Mouse (Mus musculus) heart, embryonic 15.5 days (tissue): ENCODE data around the gene Cd72. TPM values are rescaled to one million over a fixed set of nuclear protein-coding genes. Genes with fewer than 3 reads are reported as not detected.

Experiments
- ATAC-seq: fragments of 200-750 bp; cut with Nextera tagmentation; replicated peaks from 2 replicates; pipeline ENCODE4 v1.8.0; 2017; ENCODE audit warnings: low read depth, moderate TSS enrichment; ENCODE audit not compliant: insufficient number of reproducible peaks, insufficient read depth, low FRiP score
- H3K27ac ChIP-seq: fragments of 300-500 bp; sonication (generic); 2 replicates; pipeline ENCODE4 v1.5.1; 2015; ENCODE audit warnings: mild to moderate bottlenecking, inconsistent platforms
- H3K27me3 ChIP-seq: fragments of 300-500 bp; sonication (generic); 2 replicates; pipeline ENCODE4 v1.6.1; 2015; ENCODE audit warnings: inconsistent platforms
- H3K36me3 ChIP-seq: fragments of 300-500 bp; sonication (generic); 2 replicates; pipeline ENCODE4 v1.6.1; 2015; ENCODE audit warnings: mild to moderate bottlenecking, inconsistent platforms
- H3K4me1 ChIP-seq: fragments of 300-500 bp; sonication (generic); replicated peaks from 2 replicates; pipeline ENCODE4 v1.6.1; 2015; ENCODE audit warnings: inconsistent platforms
- H3K4me2 ChIP-seq: fragments of 300-500 bp; sonication (generic); 2 replicates; pipeline ENCODE4 v1.6.1; 2015; ENCODE audit warnings: inconsistent platforms, mild to moderate bottlenecking, moderate library complexity
- H3K4me3 ChIP-seq: fragments of 300-500 bp; sonication (generic); 2 replicates; pipeline ENCODE4 v1.5.1; 2015; ENCODE audit warnings: mild to moderate bottlenecking, inconsistent platforms
- H3K9ac ChIP-seq: fragments of 300-500 bp; sonication (generic); 2 replicates; pipeline ENCODE4 v1.6.1; 2015; ENCODE audit warnings: mild to moderate bottlenecking, inconsistent platforms
- H3K9me3 ChIP-seq: fragments of 300-500 bp; sonication (generic); replicated peaks from 2 replicates; pipeline ENCODE4 v1.6.1; 2016; ENCODE audit warnings: inconsistent platforms
- WGBS: fragments of 180-500 bp; shearing (Covaris S2); methylation state at CpG from one replicate; pipeline ENCODE4 v1.1.7; 2015; ENCODE audit warnings: mixed read lengths; 5-methylcytosine and 5-hydroxymethylcytosine counted together
- polyA plus RNA-seq: library from polyadenylated mRNA; unstranded; fragments of >200 nt; fragmentation: Nextera tagmentation; extraction: Ambion mirVana; gene quantifications from 2 replicates; pipeline ENCODE4 v1.2.1, GENCODE M21; 2015

Cd72 gene
- polyA plus RNA-seq, result 2.1 and 5.2 TPM in 2 replicates

DNA sequence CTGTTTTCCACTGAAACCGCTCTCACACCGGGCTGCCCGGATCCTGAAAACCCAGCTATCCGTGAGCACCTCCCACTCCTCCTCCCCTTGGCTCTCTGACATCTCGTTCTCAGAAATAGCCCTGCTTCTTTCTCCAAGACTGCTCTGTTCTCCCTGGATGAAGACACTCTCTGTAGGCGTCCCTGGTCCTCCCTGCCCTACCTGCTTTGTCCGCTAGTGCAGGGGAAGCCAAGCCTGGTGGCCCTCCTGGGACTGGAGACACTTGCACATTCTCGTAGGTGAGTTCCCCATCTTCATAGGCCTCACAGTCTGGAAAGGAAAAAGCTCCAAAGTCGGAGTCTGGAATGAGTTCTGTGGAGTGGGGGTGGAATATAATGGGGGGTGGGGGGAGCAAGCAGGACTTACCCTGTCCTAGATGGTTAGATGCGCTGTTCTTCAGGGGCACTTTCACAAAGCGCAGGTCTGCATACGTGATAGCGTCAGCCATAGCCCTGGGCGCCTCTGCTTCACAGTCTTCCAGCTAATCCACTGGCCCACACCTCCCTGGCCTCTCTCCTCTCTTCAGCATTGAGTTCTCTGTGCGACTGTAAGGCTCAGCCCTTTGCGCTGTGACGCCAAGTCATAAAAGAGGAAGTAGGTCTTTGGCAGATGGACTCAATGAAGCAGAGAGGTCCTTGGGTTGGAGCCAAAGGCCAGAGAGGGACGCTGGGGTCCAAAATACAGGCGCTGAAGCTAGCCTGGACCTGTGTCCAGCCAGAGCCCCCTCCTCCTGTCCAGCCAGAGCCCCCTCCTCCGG lies at the start of gene Cd72:
Cd72 (minus strand) TSS at position 588 of the 796 bp plus-strand sequence.
- H3K4me1 ChIP-seq, result peaks cover 23% of the 10 kb centered on the region
- peak within 1 kb of the TSS; percentile 31; the same call in 1 of the 2 replicates for H3K9ac ChIP-seq
- no peaks in the 10 kb centered on the region for H3K9me3 ChIP-seq
- peak within 1 kb of the TSS; percentile 23 for H3K4me3 ChIP-seq
- no peak for ATAC-seq
- no peaks in the 10 kb centered on the region for H3K36me3 ChIP-seq
- peaks cover 37% of the 10 kb centered on the region for H3K27me3 ChIP-seq
- H3K4me2 ChIP-seq, result peak within 1 kb of the TSS; percentile 60
- WGBS, result 27% methylated on average over 20 of the region's 20 CpGs
- no peak within 1 kb of the TSS for H3K27ac ChIP-seq

- H3K9ac ChIP-seq, result no peak overlapping the region
- ATAC-seq, result no peak
- H3K4me1 ChIP-seq, result peaks cover 27% of the 10 kb centered on the region
- no peak overlapping the region for H3K27ac ChIP-seq
- no peaks in the 10 kb centered on the region for H3K9me3 ChIP-seq
- H3K4me3 ChIP-seq, result no peak overlapping the region
- H3K36me3 ChIP-seq, result no peaks in the 10 kb centered on the region
- H3K27me3 ChIP-seq, result peaks cover 4% of the 10 kb centered on the region; the same call in 1 of the 2 replicates
- H3K4me2 ChIP-seq, result no peak overlapping the region
- 82% methylated on average over 6 of the region's 6 CpGs for WGBS
Measured at GRCm38 (mm10) chr4:43503506-43503905, 49.1 kb upstream of the Cd72 start.

GRCm38 (mm10) chr4:43503041-43503440 lies 48.6 kb upstream of the Cd72 start:
- H3K4me2 ChIP-seq, result no peak overlapping the region
- no peaks in the 10 kb centered on the region for H3K36me3 ChIP-seq
- no peaks in the 10 kb centered on the region for H3K9me3 ChIP-seq
- H3K4me1 ChIP-seq, result peaks cover 29% of the 10 kb centered on the region
- no peak overlapping the region for H3K9ac ChIP-seq
- H3K27me3 ChIP-seq, result peaks cover 4% of the 10 kb centered on the region; the same call in 1 of the 2 replicates
- no peak for ATAC-seq
- H3K4me3 ChIP-seq, result no peak overlapping the region
- H3K27ac ChIP-seq, result no peak overlapping the region
- WGBS, result 69% methylated on average over 2 of the region's 2 CpGs

- peak within 1 kb of the TSS; percentile 88 for H3K4me2 ChIP-seq
- peak within 1 kb of the TSS; percentile 62 for H3K27ac ChIP-seq
- 6% methylated on average over 50 of the region's 50 CpGs for WGBS
- peak within 1 kb of the TSS; percentile 69 for H3K4me3 ChIP-seq
- peak; percentile 86 for ATAC-seq
- H3K4me1 ChIP-seq, result peaks cover 49% of the 10 kb centered on the region
- H3K27me3 ChIP-seq, result no peaks in the 10 kb centered on the region
- H3K36me3 ChIP-seq, result peaks cover 7% of the 10 kb centered on the region; the same call in 1 of the 2 replicates
- H3K9ac ChIP-seq, result peak within 1 kb of the TSS; percentile 68
- H3K9me3 ChIP-seq, result no peaks in the 10 kb centered on the region
Measured at GRCm38 (mm10) chr4:43499407-43500333, 45.2 kb upstream of the Cd72 start, which contains the start of gene Arhgef39. Gene Arhgef39 (minus strand): TSS chr4:43499695.

GRCm38 (mm10) chr4:43498983-43499382 lies 44.6 kb upstream of the Cd72 start:
- peaks cover 56% of the 10 kb centered on the region for H3K4me1 ChIP-seq

GRCm38 (mm10) chr4:43497946-43498345 lies 43.5 kb upstream of the Cd72 start:
- peak overlapping the region; percentile 88 for H3K4me2 ChIP-seq
- H3K9ac ChIP-seq, result peak overlapping the region; percentile 40; the same call in 1 of the 2 replicates
- H3K9me3 ChIP-seq, result no peaks in the 10 kb centered on the region
- H3K27me3 ChIP-seq, result no peaks in the 10 kb centered on the region
- H3K4me1 ChIP-seq, result peaks cover 57% of the 10 kb centered on the region
- no peak overlapping the region for H3K27ac ChIP-seq
- no peak for ATAC-seq
- peaks cover 7% of the 10 kb centered on the region; the same call in 1 of the 2 replicates for H3K36me3 ChIP-seq
- 54% methylated on average over 4 of the region's 4 CpGs for WGBS
- H3K4me3 ChIP-seq, result peak overlapping the region; percentile 69

More at GRCm38 (mm10) chr4:43498983-43499382, 44.6 kb upstream of the Cd72 start:
- 0 out of 2 replicates have a peak, but pooled peaks have one; percentile 28 for ATAC-seq
- H3K27ac ChIP-seq, result peak overlapping the region; percentile 62
- peak overlapping the region; percentile 88 for H3K4me2 ChIP-seq
- peaks cover 7% of the 10 kb centered on the region; the same call in 1 of the 2 replicates for H3K36me3 ChIP-seq
- H3K9me3 ChIP-seq, result no peaks in the 10 kb centered on the region
- H3K27me3 ChIP-seq, result no peaks in the 10 kb centered on the region
- peak overlapping the region; percentile 68 for H3K9ac ChIP-seq
- 12% methylated on average over 8 of the region's 8 CpGs for WGBS
- H3K4me3 ChIP-seq, result peak overlapping the region; percentile 69

- 88% methylated on average over 8 of the region's 8 CpGs for WGBS
- Histone ChIP-seq H3K27ac (no peak overlapping the region), H3K4me2 (peak overlapping the region; percentile 88)
Measured at GRCm38 (mm10) chr4:43497405-43497804, 43.0 kb upstream of the Cd72 start.

GRCm38 (mm10) chr4:43496587-43496986 lies 42.2 kb upstream of the Cd72 start:
- no peak overlapping the region for H3K4me2 ChIP-seq
- H3K4me3 ChIP-seq, result no peak overlapping the region
- WGBS, result 41% methylated on average over 6 of the region's 6 CpGs
- H3K36me3 ChIP-seq, result peaks cover 7% of the 10 kb centered on the region; the same call in 1 of the 2 replicates
- H3K9me3 ChIP-seq, result no peaks in the 10 kb centered on the region
- ATAC-seq, result no peak
- H3K27me3 ChIP-seq, result no peaks in the 10 kb centered on the region
- H3K27ac ChIP-seq, result no peak overlapping the region
- H3K9ac ChIP-seq, result no peak overlapping the region
- H3K4me1 ChIP-seq, result peaks cover 57% of the 10 kb centered on the region

More at GRCm38 (mm10) chr4:43497405-43497804, 43.0 kb upstream of the Cd72 start:
- Histone ChIP-seq H3K9me3 (no peaks in the 10 kb centered on the region), H3K36me3 (peaks cover 7% of the 10 kb centered on the region; the same call in 1 of the 2 replicates), H3K9ac (no peak overlapping the region), H3K27me3 (no peaks in the 10 kb centered on the region), H3K4me3 (peak overlapping the region; percentile 69; the same call in 1 of the 2 replicates), H3K4me1 (peaks cover 57% of the 10 kb centered on the region)
- ATAC-seq, result no peak

GRCm38 (mm10) chr4:43493846-43494240 lies 39.4 kb upstream of the Cd72 start:
- H3K9ac ChIP-seq, result peak overlapping the region; percentile 83
- peak overlapping the region; percentile 66 for H3K4me3 ChIP-seq
- H3K4me1 ChIP-seq, result peaks cover 47% of the 10 kb centered on the region
- H3K27me3 ChIP-seq, result no peaks in the 10 kb centered on the region
- H3K4me2 ChIP-seq, result peak overlapping the region; percentile 73
- peaks cover 7% of the 10 kb centered on the region; the same call in 1 of the 2 replicates for H3K36me3 ChIP-seq
- WGBS, result under 1% methylated on average over 9 of the region's 9 CpGs
- H3K9me3 ChIP-seq, result no peaks in the 10 kb centered on the region
- H3K27ac ChIP-seq, result peak overlapping the region; percentile 89
- no peak for ATAC-seq

- peak; percentile 90 for ATAC-seq
- peaks cover 7% of the 10 kb centered on the region; the same call in 1 of the 2 replicates for H3K36me3 ChIP-seq
- H3K27ac ChIP-seq, result peak overlapping the region; percentile 89
- H3K27me3 ChIP-seq, result no peaks in the 10 kb centered on the region
- H3K4me2 ChIP-seq, result peak overlapping the region; percentile 73
- H3K9me3 ChIP-seq, result no peaks in the 10 kb centered on the region
- under 1% methylated on average over 47 of the region's 47 CpGs for WGBS
- peak overlapping the region; percentile 66 for H3K4me3 ChIP-seq
- peaks cover 42% of the 10 kb centered on the region for H3K4me1 ChIP-seq
- peak overlapping the region; percentile 83 for H3K9ac ChIP-seq
Measured at GRCm38 (mm10) chr4:43493186-43493845, 38.9 kb upstream of the Cd72 start.
